Mouse (Mus musculus) forebrain, embryonic 14.5 days (tissue): ENCODE data around the gene Hcn2. TPM values are rescaled to one million over a fixed set of nuclear protein-coding genes. Genes with fewer than 3 reads are reported as not detected.
"Not testable (repeated sequence)": the region's sequence is repeated elsewhere in the genome, so short reads cannot be mapped to it uniquely, and the experiment has no call there.

ENCODE experiments used
- ATAC-seq: fragments of 200-750 bp; cut with Nextera tagmentation; 2 replicates; pipeline ENCODE4 v1.8.0; 2017; ENCODE audit warnings: mild to moderate bottlenecking, moderate library complexity
- DNase-seq: peaks from one replicate; pipeline ENCODE4 v3.0.0-alpha.2; 2015; ENCODE audit warnings: low spot score
- H3K27ac ChIP-seq: fragments of 300-500 bp; sonication (generic); 2 replicates; pipeline ENCODE4 v1.5.1; 2014; ENCODE audit warnings: low read depth, mild to moderate bottlenecking, control low read depth, low read length, moderate library complexity
- H3K27me3 ChIP-seq: fragments of 300-500 bp; sonication (generic); replicated peaks from 2 replicates; pipeline ENCODE4 v1.6.1; 2014; ENCODE audit warnings: low read length, control low read depth, mixed read lengths; ENCODE audit not compliant: control insufficient read depth, insufficient read depth
- H3K36me3 ChIP-seq: fragments of 300-500 bp; sonication (generic); 2 replicates; pipeline ENCODE4 v1.6.1; 2014; ENCODE audit warnings: low read length, control low read depth; ENCODE audit not compliant: control insufficient read depth, insufficient read depth
- H3K4me1 ChIP-seq: fragments of 300-500 bp; sonication (generic); 2 replicates; pipeline ENCODE4 v1.6.1; 2014; ENCODE audit warnings: antibody characterized with exemption, low read length, control low read depth; ENCODE audit not compliant: control insufficient read depth, insufficient read depth
- H3K4me2 ChIP-seq: fragments of 300-500 bp; sonication (generic); 2 replicates; pipeline ENCODE4 v1.6.1; 2014; ENCODE audit warnings: mild to moderate bottlenecking, control low read depth, low read length
- H3K4me3 ChIP-seq: fragments of 300-500 bp; sonication (generic); 2 replicates; pipeline ENCODE4 v1.5.1; 2014; ENCODE audit warnings: low read depth, low read length, control low read depth
- H3K9ac ChIP-seq: fragments of 300-500 bp; sonication (generic); 2 replicates; pipeline ENCODE4 v1.6.1; 2014; ENCODE audit warnings: mild to moderate bottlenecking, low read length, control low read depth, moderate library complexity
- H3K9me3 ChIP-seq: fragments of 300-500 bp; sonication (generic); replicated peaks from 2 replicates; pipeline ENCODE4 v1.6.1; 2016; ENCODE audit warnings: low read length, control low read depth, mixed read lengths; ENCODE audit not compliant: control insufficient read depth
- WGBS: fragments of 180-500 bp; shearing (Covaris S2); extraction: QIAGEN DNeasy Blood & Tissue Kit; methylation state at CpG from one replicate; pipeline ENCODE4 v1.1.7; 2014; 5-methylcytosine and 5-hydroxymethylcytosine counted together
- polyA plus RNA-seq: library from polyadenylated mRNA; unstranded; fragments of >200 nt; fragmentation: Nextera tagmentation; extraction: Ambion mirVana; gene quantifications from 2 replicates; pipeline ENCODE4 v1.2.1, GENCODE M21; 2014

Gene Hcn2
- polyA plus RNA-seq, 1 experiment from 2014 or later: 0.32 TPM

- H3K27me3 ChIP-seq: no peaks in the 10 kb centered on the region
- no peak overlapping the region for H3K27ac ChIP-seq
- no peak overlapping the region for H3K9ac ChIP-seq
- no peak overlapping the region for H3K4me2 ChIP-seq
- ATAC-seq (peak; percentile 56), DNase-seq (peak; percentile 75)
- whole genome bisulfite sequencing: 67% methylated on average over 13 of the region's 13 CpGs
- no peaks in the 10 kb centered on the region for H3K36me3 ChIP-seq
- H3K4me3 ChIP-seq: no peak overlapping the region
- H3K9me3 ChIP-seq: no peaks in the 10 kb centered on the region
- H3K4me1 ChIP-seq: no peaks in the 10 kb centered on the region
Observed at GRCm38 (mm10) chr10:79695231-79696128, 21.0 kb upstream of the Hcn2 start.

GRCm38 (mm10) chr10:79696129-79696651 lies 20.2 kb upstream of the Hcn2 start:
- H3K4me3 ChIP-seq: no peak overlapping the region
- no peak for ATAC-seq
- no peaks in the 10 kb centered on the region for H3K27me3 ChIP-seq
- no peak overlapping the region for H3K4me2 ChIP-seq
- whole genome bisulfite sequencing: 65% methylated on average over 9 of the region's 9 CpGs
- H3K9ac ChIP-seq: no peak overlapping the region
- DNase-seq: no peak
- H3K9me3 ChIP-seq: no peaks in the 10 kb centered on the region
- no peaks in the 10 kb centered on the region for H3K36me3 ChIP-seq
- H3K4me1 ChIP-seq: no peaks in the 10 kb centered on the region
- H3K27ac ChIP-seq: no peak overlapping the region

GRCm38 (mm10) chr10:79697916-79698315 lies 18.5 kb upstream of the Hcn2 start:
- no peaks in the 10 kb centered on the region for H3K4me1 ChIP-seq
- no peaks in the 10 kb centered on the region for H3K27me3 ChIP-seq
- 90% methylated on average over 6 of the region's 6 CpGs for WGBS
- H3K9me3 ChIP-seq: no peaks in the 10 kb centered on the region
- no peak for ATAC-seq
- H3K4me2 ChIP-seq: no peak overlapping the region
- no peak overlapping the region for H3K4me3 ChIP-seq
- no peaks in the 10 kb centered on the region for H3K36me3 ChIP-seq
- no peak overlapping the region for H3K27ac ChIP-seq
- DNase-seq: no peak
- no peak overlapping the region for H3K9ac ChIP-seq

GRCm38 (mm10) chr10:79698459-79698858 lies 18.0 kb upstream of the Hcn2 start:
- Histone ChIP-seq H3K4me1 (no peaks in the 10 kb centered on the region), H3K4me3 (no peak overlapping the region), H3K9me3 (no peaks in the 10 kb centered on the region), H3K27ac (no peak overlapping the region; the same call in 1 of the 2 replicates), H3K9ac (no peak overlapping the region; the same call in 1 of the 2 replicates), H3K4me2 (no peak overlapping the region), H3K36me3 (no peaks in the 10 kb centered on the region), H3K27me3 (no peaks in the 10 kb centered on the region)
- ATAC-seq (no peak), DNase-seq (no peak)
- WGBS: 91% methylated on average over 6 of the region's 6 CpGs

GRCm38 (mm10) chr10:79700676-79701075 lies 15.8 kb upstream of the Hcn2 start:
- Histone ChIP-seq H3K27ac (no peak overlapping the region; the same call in 1 of the 2 replicates), H3K4me1 (peaks cover 7% of the 10 kb centered on the region), H3K27me3 (no peaks in the 10 kb centered on the region), H3K9ac (no peak overlapping the region), H3K4me3 (no peak overlapping the region), H3K9me3 (no peaks in the 10 kb centered on the region), H3K36me3 (no peaks in the 10 kb centered on the region), H3K4me2 (no peak overlapping the region)
- ATAC-seq (no peak), DNase-seq (no peak)
- 49% methylated on average over 7 of the region's 7 CpGs for WGBS

- Histone ChIP-seq H3K4me1 (peaks cover 15% of the 10 kb centered on the region), H3K27me3 (no peaks in the 10 kb centered on the region), H3K27ac (no peak overlapping the region; the same call in 1 of the 2 replicates), H3K9me3 (no peaks in the 10 kb centered on the region), H3K4me2 (no peak overlapping the region), H3K9ac (no peak overlapping the region), H3K36me3 (no peaks in the 10 kb centered on the region), H3K4me3 (no peak overlapping the region)
- WGBS: 73% methylated on average over 10 of the region's 10 CpGs
- DNase-seq (no peak), ATAC-seq (no peak)
Observed at GRCm38 (mm10) chr10:79701443-79702129, 14.8 kb upstream of the Hcn2 start.

- DNase-seq, H3K36me3 ChIP-seq: not testable (repeated sequence)
- WGBS: 84% methylated on average over 2 of the region's 4 CpGs
Observed at GRCm38 (mm10) chr10:79702970-79703369, 13.5 kb upstream of the Hcn2 start.

GRCm38 (mm10) chr10:79703541-79703940 lies 12.9 kb upstream of the Hcn2 start:
- ATAC-seq: peak; percentile 6; the same call in 1 of the 2 replicates
- peaks cover 15% of the 10 kb centered on the region for H3K4me1 ChIP-seq
- H3K4me3 ChIP-seq: peak overlapping the region; percentile 28
- WGBS: 80% methylated on average over 10 of the region's 10 CpGs
- peak overlapping the region; percentile 37 for H3K9ac ChIP-seq
- H3K9me3 ChIP-seq: no peaks in the 10 kb centered on the region
- no peaks in the 10 kb centered on the region for H3K27me3 ChIP-seq
- H3K4me2 ChIP-seq: peak overlapping the region; percentile 87
- peaks cover 3% of the 10 kb centered on the region for H3K36me3 ChIP-seq
- H3K27ac ChIP-seq: no peak overlapping the region
- DNase-seq: no peak

More at GRCm38 (mm10) chr10:79702970-79703369, 13.5 kb upstream of the Hcn2 start:
- H3K9me3 ChIP-seq, H3K27me3 ChIP-seq, ATAC-seq, H3K4me3 ChIP-seq, H3K27ac ChIP-seq, H3K4me2 ChIP-seq, H3K9ac ChIP-seq: not testable (repeated sequence)
- H3K4me1 ChIP-seq: peaks cover 15% of the 10 kb centered on the region
